ENCODE assay signal across 12 mouse cellular contexts in the genomic region with DNA sequence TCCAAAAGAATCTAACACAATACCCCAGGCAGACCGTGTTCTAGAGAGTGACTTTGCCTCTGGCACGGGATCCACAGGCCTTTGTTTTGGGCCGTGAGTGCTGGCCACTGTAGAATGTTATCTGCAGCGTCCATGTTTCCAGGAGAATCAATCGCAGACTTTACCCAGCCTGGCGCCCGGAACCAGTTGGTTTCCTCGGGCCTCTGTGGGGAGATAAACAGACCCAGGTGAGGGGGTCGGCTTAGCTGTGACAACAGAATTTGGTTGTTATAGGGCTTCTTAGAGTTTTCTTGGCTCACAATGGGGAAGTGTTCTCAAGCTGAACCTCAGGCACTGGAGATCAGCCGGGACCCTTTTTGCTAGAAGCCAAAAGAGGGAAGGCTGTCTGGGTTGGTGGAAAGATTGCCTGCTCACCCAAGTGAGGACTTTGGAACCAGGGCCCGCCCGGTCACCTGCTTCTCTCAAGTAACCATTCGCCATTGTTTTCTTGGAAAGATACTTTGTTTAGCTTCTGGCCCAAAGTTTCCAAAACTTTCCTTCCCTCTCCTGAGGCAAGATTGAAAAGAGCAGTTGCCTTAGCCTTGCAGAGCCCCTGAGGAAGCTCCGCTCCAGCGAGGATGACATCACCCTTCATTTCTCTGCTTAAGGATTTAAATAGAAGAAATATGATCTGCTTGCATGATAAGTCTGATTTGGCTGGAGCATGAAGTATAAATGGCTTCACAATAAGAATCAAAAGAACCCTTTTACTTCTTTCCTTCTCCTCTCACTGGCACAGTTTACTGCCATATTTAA. TPM values are rescaled to one million over a fixed set of nuclear protein-coding genes. Genes with fewer than 3 reads are reported as not detected.
DNase-seq lines count a peak whose midpoint lies in the region; ATAC-seq lines count a peak whose summit lies in the region.
"Had no signal": no experiment of that assay in that cellular context is flagged by ENCODE, and none has a peak within 500 bp of the region (broad histone marks: within the 10 kb centered on the region; RNA-seq: fewer than 3 reads in every experiment).

No protein-coding gene starts in this region.

- DNase-seq in heart, postnatal 10 days = peak; percentile 15 to 21
- DNase-seq in heart, adult 8-10 months (ENCODE audit: low spot score) = no peak
- no peak for DNase-seq in intestine, embryonic 14.5 days (ENCODE audit: low spot score)
- DNase-seq in spleen, postnatal 10 days (ENCODE audit: low spot score in 2 of 2) = no peak
- DNase-seq in embryo, embryonic 10.5 days (ENCODE audit: low spot score) = no peak
- DNase-seq in right cerebral cortex, adult 2 months (ENCODE audit: low spot score in 2 of 2) = no peak
- DNase-seq: lung, adult 2 months; midbrain, embryonic 14.5 days had no signal

- H3K36me3 ChIP-seq in intestine, embryonic 14.5 days (ENCODE audit: control insufficient read depth, insufficient read depth, low read length) = no peaks in the 10 kb centered on the region
- H3K36me3 ChIP-seq in limb, embryonic 15.5 days = no peaks in the 10 kb centered on the region
- H3K36me3 ChIP-seq in stomach, embryonic 16.5 days (ENCODE audit: control insufficient read depth, insufficient read depth, low read length) = no peaks in the 10 kb centered on the region
- H3K36me3 ChIP-seq: hindbrain, embryonic 12.5 days had no signal

- H3K4me2 ChIP-seq in intestine, embryonic 14.5 days (ENCODE audit: low read length) = peak overlapping the region; percentile 51
- no peak overlapping the region for H3K4me2 ChIP-seq in limb, embryonic 15.5 days
- H3K4me2 ChIP-seq in stomach, embryonic 16.5 days (ENCODE audit: low read depth, low read length) = peak overlapping the region; percentile 59
- H3K4me2 ChIP-seq: hindbrain, embryonic 12.5 days had no signal

- peaks cover 23% of the 10 kb centered on the region for H3K4me1 ChIP-seq in intestine, embryonic 14.5 days (replicated peaks; ENCODE audit: control insufficient read depth, insufficient read depth, low read length)
- H3K4me1 ChIP-seq in limb, embryonic 15.5 days = peaks cover 36% of the 10 kb centered on the region
- peaks cover 27% of the 10 kb centered on the region for H3K4me1 ChIP-seq in stomach, embryonic 16.5 days (ENCODE audit: control insufficient read depth, insufficient read depth, low read length)

- no peaks in the 10 kb centered on the region for H3K9me3 ChIP-seq in intestine, embryonic 14.5 days (ENCODE audit: control insufficient read depth, low read length)
- H3K9me3 ChIP-seq in limb, embryonic 15.5 days = no peaks in the 10 kb centered on the region
- no peaks in the 10 kb centered on the region for H3K9me3 ChIP-seq in stomach, embryonic 16.5 days (replicated peaks; ENCODE audit: control insufficient read depth, low read length)
- H3K9me3 ChIP-seq: hindbrain, embryonic 12.5 days had no signal

- ATAC-seq in intestine, embryonic 14.5 days (replicated peaks; ENCODE audit: low FRiP score, low TSS enrichment, low read depth) = no peak
- ATAC-seq in limb, embryonic 15.5 days (ENCODE audit: insufficient number of reproducible peaks, low FRiP score, low TSS enrichment, low read depth) = no peak
- ATAC-seq in stomach, embryonic 16.5 days (ENCODE audit: insufficient read depth, low FRiP score) = no peak
- ATAC-seq: CD4-positive, CD25-positive, alpha-beta regulatory T cell, adult 4 months had no signal

- H3K9ac ChIP-seq in intestine, embryonic 14.5 days (ENCODE audit: low read length) = no peak overlapping the region
- H3K9ac ChIP-seq in limb, embryonic 15.5 days = no peak overlapping the region
- H3K9ac ChIP-seq in stomach, embryonic 16.5 days (ENCODE audit: low read length) = peak overlapping the region; percentile 1; the same call in 1 of the 2 replicates
- H3K9ac ChIP-seq: hindbrain, embryonic 12.5 days had no signal

- intact Hi-C loops in heart, postnatal 10 days (cut with DNase I) = no loop called here

- H3K27me3 ChIP-seq in intestine, embryonic 14.5 days (replicated peaks; ENCODE audit: control insufficient read depth, insufficient read depth, low read length) = peaks cover 17% of the 10 kb centered on the region
- H3K27me3 ChIP-seq in limb, embryonic 15.5 days = peaks cover 20% of the 10 kb centered on the region
- 0 out of 2 replicates have a peak, but pooled peaks cover 9% of the 10 kb centered on the region for H3K27me3 ChIP-seq in stomach, embryonic 16.5 days (ENCODE audit: control insufficient read depth, insufficient read depth, low read length)

- WGBS in intestine, embryonic 14.5 days = 64% methylated on average over 15 of the region's 15 CpGs
- 65% methylated on average over 15 of the region's 15 CpGs for WGBS in limb, embryonic 15.5 days
- 46% methylated on average over 15 of the region's 15 CpGs for WGBS in stomach, embryonic 16.5 days

- H3K27ac ChIP-seq in intestine, embryonic 14.5 days (ENCODE audit: low read depth) = peak overlapping the region; percentile 55; the same call in 1 of the 2 replicates
- peak overlapping the region; percentile 73 for H3K27ac ChIP-seq in limb, embryonic 15.5 days
- H3K27ac ChIP-seq in stomach, embryonic 16.5 days (ENCODE audit: low read length) = peak overlapping the region; percentile 78
- H3K27ac ChIP-seq: hindbrain, embryonic 12.5 days had no signal

- no peak overlapping the region for H3K4me3 ChIP-seq in intestine, embryonic 14.5 days (ENCODE audit: low read depth, low read length)
- no peak overlapping the region for H3K4me3 ChIP-seq in limb, embryonic 15.5 days
- H3K4me3 ChIP-seq in stomach, embryonic 16.5 days (replicated peaks; ENCODE audit: low read length) = peak overlapping the region; percentile 3; the same call in 1 of the 2 replicates
- H3K4me3 ChIP-seq: hindbrain, embryonic 12.5 days had no signal

RNA-seq across cellular contexts. Expression of gene Irf6, which starts 3.6 kb away (rescaled TPM):
- 1 to 10 TPM; 4.1 to 4.6 TPM for total RNA-seq in heart, postnatal 10 days (2021)
- total RNA-seq in heart, adult 8-10 months (2022) = 1 to 10 TPM; 1.2 to 2.7 (median 1.8) TPM
- polyA plus RNA-seq in intestine, embryonic 14.5 days (2014; fragmentation: Nextera tagmentation; extraction: Ambion mirVana) = 69.1 and 71.5 TPM in 2 replicates
- 50.1 and 56.9 TPM in 2 replicates for polyA plus RNA-seq in limb, embryonic 15.5 days (2015; fragmentation: Nextera tagmentation; extraction: Ambion mirVana)
- polyA plus RNA-seq in stomach, embryonic 16.5 days (2015; fragmentation: Nextera tagmentation; extraction: Ambion mirVana) = 74.0 and 91.4 TPM in 2 replicates

RNA-seq across cellular contexts. Expression of gene A130010J15Rik, which starts 11.3 kb away (rescaled TPM):
- total RNA-seq in heart, postnatal 10 days (2021) = 1 to 10 TPM; 5.5 to 6.1 TPM
- 1 to 10 TPM; 3.9 to 5.5 (median 4.8) TPM for total RNA-seq in heart, adult 8-10 months (2022)
- 15.6 and 17.1 TPM in 2 replicates for polyA plus RNA-seq in intestine, embryonic 14.5 days (2014; fragmentation: Nextera tagmentation; extraction: Ambion mirVana)
- polyA plus RNA-seq in limb, embryonic 15.5 days (2015; fragmentation: Nextera tagmentation; extraction: Ambion mirVana) = 16.5 and 18.1 TPM in 2 replicates
- polyA plus RNA-seq in stomach, embryonic 16.5 days (2015; fragmentation: Nextera tagmentation; extraction: Ambion mirVana) = 15.8 and 17.7 TPM in 2 replicates

RNA-seq across cellular contexts. Expression of gene Diexf, which starts 26.4 kb away (rescaled TPM):
- 10 to 100 TPM in 1 of 2 experiments, 1 to 10 TPM in 1; 7.0 to 10.8 TPM for total RNA-seq in heart, postnatal 10 days (2021)
- total RNA-seq in heart, adult 8-10 months (2022) = 1 to 10 TPM; 7.4 to 9.8 (median 9.0) TPM
- polyA plus RNA-seq in intestine, embryonic 14.5 days (2014; fragmentation: Nextera tagmentation; extraction: Ambion mirVana) = 11.2 and 12.1 TPM in 2 replicates
- 7.3 and 10.3 TPM in 2 replicates for polyA plus RNA-seq in limb, embryonic 15.5 days (2015; fragmentation: Nextera tagmentation; extraction: Ambion mirVana)
- 6.6 and 6.8 TPM in 2 replicates for polyA plus RNA-seq in stomach, embryonic 16.5 days (2015; fragmentation: Nextera tagmentation; extraction: Ambion mirVana)

RNA-seq across cellular contexts. Expression of gene Traf3ip3, which starts 45.0 kb away (rescaled TPM):
- 1 to 10 TPM; 1.6 to 2.6 TPM for total RNA-seq in heart, postnatal 10 days (2021)
- 1 to 10 TPM in 2 of 4 experiments, under 1 TPM in 2; 0.63 to 1.3 (median 0.96) TPM for total RNA-seq in heart, adult 8-10 months (2022)
- 3.5 and 3.8 TPM in 2 replicates for polyA plus RNA-seq in intestine, embryonic 14.5 days (2014; fragmentation: Nextera tagmentation; extraction: Ambion mirVana)
- 16.3 and 44.2 TPM in 2 replicates for polyA plus RNA-seq in limb, embryonic 15.5 days (2015; fragmentation: Nextera tagmentation; extraction: Ambion mirVana)
- 5.0 and 8.5 TPM in 2 replicates for polyA plus RNA-seq in stomach, embryonic 16.5 days (2015; fragmentation: Nextera tagmentation; extraction: Ambion mirVana)

RNA-seq across cellular contexts. Expression of gene Lamb3, which starts 51.0 kb away (rescaled TPM):
- total RNA-seq in heart, postnatal 10 days (2021) = 10 to 100 TPM in 1 of 2 experiments, 1 to 10 TPM in 1; 9.0 to 12.2 TPM
- total RNA-seq in heart, adult 8-10 months (2022) = 10 to 100 TPM; 10.7 to 16.0 (median 11.5) TPM
- 3.4 and 4.0 TPM in 2 replicates for polyA plus RNA-seq in intestine, embryonic 14.5 days (2014; fragmentation: Nextera tagmentation; extraction: Ambion mirVana)
- polyA plus RNA-seq in limb, embryonic 15.5 days (2015; fragmentation: Nextera tagmentation; extraction: Ambion mirVana) = 8.6 and 11.1 TPM in 2 replicates
- 17.6 and 24.6 TPM in 2 replicates for polyA plus RNA-seq in stomach, embryonic 16.5 days (2015; fragmentation: Nextera tagmentation; extraction: Ambion mirVana)

Comparison
In these comparisons a context has a peak if more than half of its experiments do, and no peak if none do; other contexts are left out.
1. DNase-seq: peak in heart, postnatal 10 days (2 of 2); none in heart, adult 8-10 months (single experiment), intestine, embryonic 14.5 days (single experiment), spleen, postnatal 10 days (0 of 2), embryo, embryonic 10.5 days (single experiment) and right cerebral cortex, adult 2 months (0 of 2).
2. Peak in every context shown above with its lines, with median percentiles within 50 percentile points of each other: H3K27ac ChIP-seq.